Mouse (Mus musculus) embryonic fibroblast, embryonic 13.5 days (primary cell): ENCODE measurements around the gene Pcsk6.

Experiments
- CTCF ChIP-seq: IDR thresholded peaks from 2 replicates; pipeline ENCODE4 v1.5.1; 2011; ENCODE audit warnings: mild to moderate bottlenecking, control low read depth, low read length, moderate library complexity, borderline replicate concordance; ENCODE audit not compliant: insufficient read depth
- POLR2A ChIP-seq: IDR thresholded peaks from 2 replicates; pipeline ENCODE4 v1.6.1; 2011; ENCODE audit warnings: low read depth, mild to moderate bottlenecking, control low read depth, low read length, moderate library complexity

GRCm38 (mm10) chr7:66040026-66040814 lies 178.7 kb downstream of the Pcsk6 start:
- no peak for TF ChIP-seq CTCF
- TF ChIP-seq POLR2A = no peak
